Mouse (Mus musculus) right cerebral cortex, postnatal 36 days (tissue): ENCODE measurements around the gene Kif26b.

Source experiments
- DNase-seq, 2 experiments: peaks; one replicate each; pipeline ENCODE4 v3.0.0; 2022; ENCODE audit warnings: low spot score in 2 of 2, mixed read lengths in 1 of 2

Gene Kif26b

GRCm38 (mm10) chr1:178912936-178913716, 384.2 kb downstream of the Kif26b start:
- DNase-seq, result no peak

GRCm38 (mm10) chr1:178915056-178915455, 386.1 kb downstream of the Kif26b start:
- no peak for DNase-seq

- DNase-seq, result no peak
Observed at GRCm38 (mm10) chr1:178917194-178917902, 388.4 kb downstream of the Kif26b start.

GRCm38 (mm10) chr1:178924492-178925183, 395.7 kb downstream of the Kif26b start:
- DNase-seq, result no peak

GRCm38 (mm10) chr1:178929531-178929930, 400.6 kb downstream of the Kif26b start:
- DNase-seq, result no peak

- DNase-seq, result no peak
Observed at GRCm38 (mm10) chr1:178933953-178934637, 405.2 kb downstream of the Kif26b start.

GRCm38 (mm10) chr1:178936457-178936856, 407.5 kb downstream of the Kif26b start:
- DNase-seq, result no peak

- DNase-seq, result no peak
Observed at GRCm38 (mm10) chr1:178936976-178937375, 408.1 kb downstream of the Kif26b start.

GRCm38 (mm10) chr1:178940353-178940752, 411.4 kb downstream of the Kif26b start:
- DNase-seq, result no peak

GRCm38 (mm10) chr1:178942251-178942963, 413.5 kb downstream of the Kif26b start:
- no peak for DNase-seq

- no peak for DNase-seq
Observed at GRCm38 (mm10) chr1:178952910-178953309, 424.0 kb downstream of the Kif26b start.

GRCm38 (mm10) chr1:178958641-178959040, 429.7 kb downstream of the Kif26b start:
- DNase-seq, result no peak

- peak; percentile 29 to 64 for DNase-seq
Observed at GRCm38 (mm10) chr1:178960015-178960559, 431.2 kb downstream of the Kif26b start.

GRCm38 (mm10) chr1:178961661-178962060, 432.7 kb downstream of the Kif26b start:
- no peak for DNase-seq

GRCm38 (mm10) chr1:178972055-178972454, 443.1 kb downstream of the Kif26b start:
- no peak for DNase-seq

GRCm38 (mm10) chr1:178978617-178979245, 449.8 kb downstream of the Kif26b start:
- DNase-seq, result no peak

- no peak for DNase-seq
Observed at GRCm38 (mm10) chr1:178980185-178980584, 451.3 kb downstream of the Kif26b start.

GRCm38 (mm10) chr1:178981641-178982040, 452.7 kb downstream of the Kif26b start:
- no peak for DNase-seq

GRCm38 (mm10) chr1:178988176-178988575, 459.3 kb downstream of the Kif26b start:
- DNase-seq, result no peak
